Mouse (Mus musculus) 3134 (cell line): ENCODE results near the gene Mrpl33.
"Not testable (repeated sequence)": the region's sequence is repeated elsewhere in the genome, so short reads cannot be mapped to it uniquely, and the experiment has no call there.

Source experiments
- DNase-seq: peaks from one replicate; pipeline ENCODE4 v3.0.0-alpha.2; 2011; ENCODE audit warnings: low spot score; ENCODE audit not compliant: insufficient read length; ENCODE audit errors: extremely low read depth

Gene Mrpl33

GRCm38 (mm10) chr5:31596481-31597429 is at the start of gene Mrpl33:
Mrpl33 (plus strand) TSS chr5:31596935.
- DNase-seq: no peak

- no peak for DNase-seq
Observed at GRCm38 (mm10) chr5:31559401-31559800, 37.3 kb upstream of the Mrpl33 start.

- no peak for DNase-seq
Observed at GRCm38 (mm10) chr5:31560352-31560751, 36.4 kb upstream of the Mrpl33 start.

GRCm38 (mm10) chr5:31562036-31562666 is 34.6 kb upstream of the Mrpl33 start:
- DNase-seq: peak; percentile 54

GRCm38 (mm10) chr5:31563496-31563895 is 33.2 kb upstream of the Mrpl33 start:
- DNase-seq: peak; percentile 58

GRCm38 (mm10) chr5:31563905-31564304 is 32.8 kb upstream of the Mrpl33 start:
- no peak for DNase-seq

- DNase-seq: peak; percentile 48
Observed at GRCm38 (mm10) chr5:31564976-31565375, 31.8 kb upstream of the Mrpl33 start.

- DNase-seq: no peak
Observed at GRCm38 (mm10) chr5:31566026-31566425, 30.7 kb upstream of the Mrpl33 start.

- no peak for DNase-seq
Observed at GRCm38 (mm10) chr5:31566457-31566856, 30.3 kb upstream of the Mrpl33 start.

GRCm38 (mm10) chr5:31567951-31568657 is 28.6 kb upstream of the Mrpl33 start:
- peak; percentile 43 for DNase-seq

- peak; percentile 87 for DNase-seq
Observed at GRCm38 (mm10) chr5:31571023-31571608, 25.6 kb upstream of the Mrpl33 start.

- DNase-seq: no peak
Observed at GRCm38 (mm10) chr5:31573722-31574121, 23.0 kb upstream of the Mrpl33 start.

GRCm38 (mm10) chr5:31576539-31576975 is 20.2 kb upstream of the Mrpl33 start:
- DNase-seq: peak; percentile 93

GRCm38 (mm10) chr5:31581263-31581662 is 15.5 kb upstream of the Mrpl33 start:
- DNase-seq: no peak

GRCm38 (mm10) chr5:31581932-31582331 is 14.8 kb upstream of the Mrpl33 start:
- DNase-seq: no peak

- DNase-seq: no peak
Observed at GRCm38 (mm10) chr5:31583261-31583660, 13.5 kb upstream of the Mrpl33 start.

- DNase-seq: no peak
Observed at GRCm38 (mm10) chr5:31585526-31585925, 11.2 kb upstream of the Mrpl33 start.

- DNase-seq: no peak
Observed at GRCm38 (mm10) chr5:31588016-31588415, 8.7 kb upstream of the Mrpl33 start.

GRCm38 (mm10) chr5:31588672-31589071 is 8.1 kb upstream of the Mrpl33 start:
- not testable (repeated sequence) for DNase-seq

- DNase-seq: no peak
Observed at GRCm38 (mm10) chr5:31589711-31590319, 6.9 kb upstream of the Mrpl33 start.
